Mouse (Mus musculus) midbrain, embryonic 15.5 days (tissue): ENCODE measurements around the gene Eif3k. TPM values are rescaled to one million over a fixed set of nuclear protein-coding genes. Genes with fewer than 3 reads are reported as not detected.

Experiments
- ATAC-seq: fragments of 200-750 bp; cut with Nextera tagmentation; replicated peaks from 2 replicates; pipeline ENCODE4 v1.8.0; 2017; ENCODE audit warnings: moderate TSS enrichment
- H3K27ac ChIP-seq: fragments of 300-500 bp; sonication (generic); 2 replicates; pipeline ENCODE4 v1.5.1; 2015; ENCODE audit warnings: mild to moderate bottlenecking, inconsistent platforms
- H3K27me3 ChIP-seq: fragments of 300-500 bp; sonication (generic); replicated peaks from 2 replicates; pipeline ENCODE4 v1.6.1; 2015; ENCODE audit warnings: inconsistent platforms
- H3K36me3 ChIP-seq: fragments of 300-500 bp; sonication (generic); replicated peaks from 2 replicates; pipeline ENCODE4 v1.6.1; 2015; ENCODE audit warnings: inconsistent platforms
- H3K4me1 ChIP-seq: fragments of 300-500 bp; sonication (generic); 2 replicates; pipeline ENCODE4 v1.6.1; 2015; ENCODE audit warnings: inconsistent platforms
- H3K4me2 ChIP-seq: fragments of 300-500 bp; sonication (generic); 2 replicates; pipeline ENCODE4 v1.6.1; 2015; ENCODE audit warnings: inconsistent platforms, mild to moderate bottlenecking, moderate library complexity
- H3K4me3 ChIP-seq: fragments of 300-500 bp; sonication (generic); 2 replicates; pipeline ENCODE4 v1.5.1; 2015; ENCODE audit warnings: mild to moderate bottlenecking, inconsistent platforms
- H3K9ac ChIP-seq: fragments of 300-500 bp; sonication (generic); 2 replicates; pipeline ENCODE4 v1.6.1; 2015; ENCODE audit warnings: mild to moderate bottlenecking, inconsistent platforms
- H3K9me3 ChIP-seq: fragments of 300-500 bp; sonication (generic); 2 replicates; pipeline ENCODE4 v1.6.1; 2016; ENCODE audit warnings: inconsistent platforms
- WGBS: fragments of 180-500 bp; shearing (Covaris S2); methylation state at CpG from one replicate; pipeline ENCODE4 v1.1.7; 2015; ENCODE audit warnings: mixed read lengths; 5-methylcytosine and 5-hydroxymethylcytosine counted together
- polyA plus RNA-seq: library from polyadenylated mRNA; unstranded; fragments of >200 nt; fragmentation: Nextera tagmentation; extraction: Ambion mirVana; gene quantifications from 2 replicates; pipeline ENCODE4 v1.2.1, GENCODE M21; 2015

Gene Eif3k
- polyA plus RNA-seq, 1 experiment from 2014 or later: 269 TPM

GRCm38 (mm10) chr7:29008714-29009113, 27.1 kb upstream of the Eif3k start:
- Histone ChIP-seq H3K9ac (no peak overlapping the region), H3K4me3 (no peak overlapping the region), H3K4me1 (no peaks in the 10 kb centered on the region), H3K4me2 (no peak overlapping the region), H3K27ac (no peak overlapping the region), H3K36me3 (no peaks in the 10 kb centered on the region), H3K27me3 (no peaks in the 10 kb centered on the region), H3K9me3 (no peaks in the 10 kb centered on the region)
- no peak for ATAC-seq
- 80% methylated on average over 9 of the region's 9 CpGs for WGBS

GRCm38 (mm10) chr7:29008171-29008570, 26.5 kb upstream of the Eif3k start:
- Histone ChIP-seq H3K9me3 (no peaks in the 10 kb centered on the region), H3K4me2 (no peak overlapping the region), H3K4me3 (no peak overlapping the region), H3K27me3 (no peaks in the 10 kb centered on the region), H3K36me3 (no peaks in the 10 kb centered on the region), H3K9ac (no peak overlapping the region), H3K27ac (no peak overlapping the region), H3K4me1 (no peaks in the 10 kb centered on the region)
- WGBS: 93% methylated on average over 10 of the region's 10 CpGs
- ATAC-seq: no peak

GRCm38 (mm10) chr7:29007224-29008101, 25.8 kb upstream of the Eif3k start:
- H3K9ac ChIP-seq: no peak overlapping the region
- H3K4me1 ChIP-seq: no peaks in the 10 kb centered on the region
- WGBS: 79% methylated on average over 9 of the region's 9 CpGs
- no peak overlapping the region for H3K4me3 ChIP-seq
- no peak overlapping the region for H3K4me2 ChIP-seq
- no peaks in the 10 kb centered on the region for H3K9me3 ChIP-seq
- no peak for ATAC-seq
- no peaks in the 10 kb centered on the region for H3K36me3 ChIP-seq
- H3K27ac ChIP-seq: no peak overlapping the region
- H3K27me3 ChIP-seq: no peaks in the 10 kb centered on the region

- peak overlapping the region; percentile 50 for H3K4me3 ChIP-seq
- WGBS: 5% methylated on average over 43 of the region's 43 CpGs
- H3K27ac ChIP-seq: peak overlapping the region; percentile 62
- H3K4me1 ChIP-seq: peaks cover 4% of the 10 kb centered on the region; the same call in 1 of the 2 replicates
- H3K4me2 ChIP-seq: peak overlapping the region; percentile 82
- no peaks in the 10 kb centered on the region for H3K27me3 ChIP-seq
- ATAC-seq: peak; percentile 78
- peak overlapping the region; percentile 59 for H3K9ac ChIP-seq
- no peaks in the 10 kb centered on the region for H3K9me3 ChIP-seq
- no peaks in the 10 kb centered on the region for H3K36me3 ChIP-seq
Measured at GRCm38 (mm10) chr7:29000651-29001605, 19.3 kb upstream of the Eif3k start.

- no peak overlapping the region for H3K4me3 ChIP-seq
- no peaks in the 10 kb centered on the region for H3K36me3 ChIP-seq
- H3K9me3 ChIP-seq: no peaks in the 10 kb centered on the region
- ATAC-seq: no peak
- H3K9ac ChIP-seq: no peak overlapping the region
- H3K4me1 ChIP-seq: no peaks in the 10 kb centered on the region
- no peaks in the 10 kb centered on the region for H3K27me3 ChIP-seq
- no peak overlapping the region for H3K27ac ChIP-seq
- WGBS: 84% methylated on average over 3 of the region's 3 CpGs
- H3K4me2 ChIP-seq: no peak overlapping the region
Measured at GRCm38 (mm10) chr7:28993402-28993801, 11.7 kb upstream of the Eif3k start.

- ATAC-seq: no peak
- no peaks in the 10 kb centered on the region for H3K36me3 ChIP-seq
- no peaks in the 10 kb centered on the region for H3K9me3 ChIP-seq
- no peak overlapping the region for H3K27ac ChIP-seq
- no peak overlapping the region for H3K4me3 ChIP-seq
- no peak overlapping the region for H3K4me2 ChIP-seq
- H3K4me1 ChIP-seq: no peaks in the 10 kb centered on the region
- H3K9ac ChIP-seq: no peak overlapping the region
- no peaks in the 10 kb centered on the region for H3K27me3 ChIP-seq
- WGBS: 90% methylated on average over 3 of the region's 3 CpGs
Measured at GRCm38 (mm10) chr7:28992997-28993396, 11.3 kb upstream of the Eif3k start.

- no peak overlapping the region for H3K9ac ChIP-seq
- no peak overlapping the region for H3K4me3 ChIP-seq
- no peak for ATAC-seq
- H3K4me2 ChIP-seq: no peak overlapping the region
- no peaks in the 10 kb centered on the region for H3K27me3 ChIP-seq
- 67% methylated on average over 5 of the region's 5 CpGs for WGBS
- H3K36me3 ChIP-seq: no peaks in the 10 kb centered on the region
- H3K27ac ChIP-seq: no peak overlapping the region
- H3K4me1 ChIP-seq: no peaks in the 10 kb centered on the region
- H3K9me3 ChIP-seq: no peaks in the 10 kb centered on the region
Measured at GRCm38 (mm10) chr7:28991616-28992015, 10.0 kb upstream of the Eif3k start.

- H3K9ac ChIP-seq: no peak overlapping the region
- no peaks in the 10 kb centered on the region for H3K4me1 ChIP-seq
- no peak overlapping the region for H3K27ac ChIP-seq
Measured at GRCm38 (mm10) chr7:28990766-28991273, 9.2 kb upstream of the Eif3k start.

GRCm38 (mm10) chr7:28985207-28985606, 3.5 kb upstream of the Eif3k start:
- Histone ChIP-seq H3K9me3 (no peaks in the 10 kb centered on the region), H3K36me3 (no peaks in the 10 kb centered on the region), H3K4me2 (no peak overlapping the region), H3K4me3 (no peak overlapping the region), H3K27ac (no peak overlapping the region), H3K4me1 (peaks cover 21% of the 10 kb centered on the region), H3K27me3 (no peaks in the 10 kb centered on the region), H3K9ac (no peak overlapping the region)
- no peak for ATAC-seq
- 86% methylated on average over 7 of the region's 7 CpGs for WGBS

More at GRCm38 (mm10) chr7:28990766-28991273, 9.2 kb upstream of the Eif3k start:
- no peak for ATAC-seq
- 54% methylated on average over 14 of the region's 14 CpGs for WGBS
- Histone ChIP-seq H3K27me3 (no peaks in the 10 kb centered on the region), H3K4me2 (no peak overlapping the region), H3K9me3 (no peaks in the 10 kb centered on the region), H3K36me3 (no peaks in the 10 kb centered on the region), H3K4me3 (no peak overlapping the region)

- Histone ChIP-seq H3K4me1 (peaks cover 21% of the 10 kb centered on the region), H3K27me3 (no peaks in the 10 kb centered on the region), H3K36me3 (no peaks in the 10 kb centered on the region), H3K4me3 (no peak overlapping the region), H3K4me2 (no peak overlapping the region), H3K27ac (no peak overlapping the region), H3K9ac (no peak overlapping the region), H3K9me3 (no peaks in the 10 kb centered on the region)
- WGBS: 96% methylated on average over 1 of the region's 1 CpGs
- no peak for ATAC-seq
Measured at GRCm38 (mm10) chr7:28984452-28984851, 2.8 kb upstream of the Eif3k start.

- Histone ChIP-seq H3K27ac (no peak overlapping the region), H3K4me1 (peaks cover 21% of the 10 kb centered on the region), H3K9me3 (no peaks in the 10 kb centered on the region), H3K36me3 (0 out of 2 replicates have a peak, but pooled peaks cover under 1% of the 10 kb centered on the region), H3K27me3 (no peaks in the 10 kb centered on the region), H3K4me2 (no peak overlapping the region), H3K4me3 (no peak overlapping the region), H3K9ac (no peak overlapping the region)
- ATAC-seq: no peak
- WGBS: 71% methylated on average over 4 of the region's 4 CpGs
Measured at GRCm38 (mm10) chr7:28983849-28984248, 2.2 kb upstream of the Eif3k start.

- Histone ChIP-seq H3K4me2 (no peak overlapping the region), H3K9ac (0 out of 2 replicates have a peak overlapping the region, but pooled peaks have one; percentile 54), H3K4me1 (peaks cover 21% of the 10 kb centered on the region), H3K27ac (no peak overlapping the region), H3K27me3 (no peaks in the 10 kb centered on the region), H3K36me3 (peaks cover 8% of the 10 kb centered on the region), H3K9me3 (no peaks in the 10 kb centered on the region), H3K4me3 (no peak overlapping the region)
- no peak for ATAC-seq
- 77% methylated on average over 11 of the region's 11 CpGs for WGBS
Measured at GRCm38 (mm10) chr7:28983141-28983564, 1.5 kb upstream of the Eif3k start.
